Mouse (Mus musculus) layer of hippocampus, postnatal 25 days (tissue): ENCODE results near the gene Dnajc13. TPM values are rescaled to one million over a fixed set of nuclear protein-coding genes. Genes with fewer than 3 reads are reported as not detected.

Source experiments
- DNase-seq, 2 experiments: peaks; one replicate each; pipeline ENCODE4 v3.0.0; 2022; ENCODE audit warnings: mixed read lengths in 2 of 2, low spot score in 1 of 2; ENCODE audit errors: extremely low spot score in 1 of 2
- total RNA-seq, 2 experiments: library from RNA; stranded (reverse); gene quantifications; 2 replicates each; pipeline ENCODE4 v1.2.3; 2021

Gene Dnajc13
- total RNA-seq = 10 to 100 TPM; 55.5 to 69.7 TPM

DNA sequence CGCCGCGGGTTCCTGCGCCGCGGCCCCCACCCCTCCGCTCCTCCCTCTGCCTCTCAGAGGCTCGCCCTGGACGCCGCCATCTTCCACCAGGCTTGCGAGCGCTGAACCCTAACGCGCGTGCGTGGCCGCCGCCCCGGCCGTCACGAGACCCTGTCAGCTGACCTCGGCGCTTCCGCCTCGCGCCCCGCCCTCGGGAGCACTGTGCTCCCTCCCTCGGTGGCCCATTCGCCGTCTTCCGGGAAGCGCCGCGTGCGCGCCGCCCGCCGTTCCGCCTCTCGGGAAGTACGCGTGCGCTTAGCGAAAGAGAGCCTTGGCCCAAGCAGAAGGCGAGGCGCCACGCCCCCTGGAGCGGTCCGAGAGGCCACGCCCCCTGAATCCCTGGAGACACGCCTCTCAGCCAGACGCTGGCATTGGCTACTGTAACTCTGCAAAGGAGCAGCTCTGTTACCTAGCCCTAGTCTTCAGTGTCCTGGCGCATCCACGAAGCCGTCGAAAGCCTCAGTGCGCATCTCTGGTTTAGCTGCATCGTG is at the start of gene Dnajc13:
Gene Dnajc13, minus strand, starts transcription at position 108 of the 530 bp plus-strand sequence.
- peak; percentile 88 to 97 for DNase-seq

DNA sequence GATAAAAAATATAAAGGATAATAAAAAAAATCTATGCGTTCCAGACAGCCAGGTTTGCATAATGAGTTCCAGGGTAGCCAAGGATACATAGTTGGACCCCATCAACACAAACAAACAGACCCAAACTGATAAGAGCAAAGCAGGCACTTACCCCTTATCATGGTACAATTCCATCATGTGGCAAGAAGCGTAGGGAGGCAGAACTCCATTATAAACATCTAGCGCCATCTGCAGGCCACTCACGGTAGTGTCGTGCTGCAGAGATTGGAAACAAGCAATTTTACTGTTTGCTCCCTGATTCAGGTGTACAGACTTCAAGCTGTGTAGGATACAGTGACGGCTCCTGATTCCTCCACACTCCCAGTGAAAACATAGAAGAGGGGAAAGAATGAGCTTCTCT is 44.0 kb upstream of the Dnajc13 start:
- peak; percentile 55 to 93 for DNase-seq

DNA sequence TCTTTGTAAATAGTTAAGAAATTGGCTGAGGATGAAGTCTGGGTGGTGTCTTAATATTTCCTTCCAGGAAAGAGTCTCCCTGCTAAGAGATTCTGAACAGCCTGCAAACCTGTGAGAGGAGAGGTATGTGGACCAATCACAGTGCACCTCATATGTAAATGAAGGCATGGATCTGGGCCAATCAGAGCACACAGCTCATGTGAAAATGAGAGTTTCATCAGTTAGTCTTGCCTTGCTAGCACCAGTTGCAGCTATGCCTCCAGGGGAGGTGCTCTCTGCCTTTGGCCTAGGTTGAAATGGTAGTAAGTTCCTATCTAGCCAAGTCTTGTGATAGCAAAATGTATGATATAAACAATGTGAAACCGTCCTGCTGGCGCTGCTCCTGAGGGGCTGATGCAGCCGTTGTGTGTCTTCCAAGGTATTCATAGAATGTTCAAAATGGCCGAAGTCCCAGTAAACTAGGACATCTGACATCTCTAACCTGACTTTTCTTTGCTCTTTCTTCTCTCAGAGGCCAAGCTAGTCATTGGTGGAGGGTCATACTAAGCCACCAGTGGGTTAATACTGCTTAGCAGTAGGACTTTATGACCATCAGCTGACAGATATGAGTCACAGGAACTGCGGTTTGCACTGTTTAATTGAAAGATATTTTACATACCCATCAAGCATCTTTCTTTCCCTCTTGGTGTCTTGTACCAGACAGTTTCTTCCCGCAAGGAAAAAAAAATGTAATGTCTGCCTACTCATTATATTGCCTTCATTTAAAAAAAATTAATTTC is 42.8 kb upstream of the Dnajc13 start:
- DNase-seq = no peak

DNA sequence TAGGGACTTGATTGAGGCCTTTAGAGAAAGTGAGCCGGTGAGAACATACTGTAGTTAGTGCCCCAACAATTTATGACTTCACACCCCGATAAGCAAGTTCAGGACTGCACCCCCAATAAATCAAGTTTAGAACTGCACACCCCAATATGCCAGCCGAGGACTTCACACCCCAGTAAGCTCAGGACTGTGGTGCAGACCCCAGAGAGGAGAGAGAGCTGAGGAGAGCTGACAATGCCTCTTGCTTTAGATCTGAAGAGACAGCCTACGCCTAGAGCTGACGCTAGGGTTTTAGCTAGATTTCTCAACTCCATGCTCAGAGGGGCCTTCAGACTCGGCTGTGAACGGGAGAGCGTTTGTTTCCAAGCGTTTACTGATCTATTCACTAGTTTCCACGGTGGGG is 42.1 kb upstream of the Dnajc13 start:
- no peak for DNase-seq

DNA sequence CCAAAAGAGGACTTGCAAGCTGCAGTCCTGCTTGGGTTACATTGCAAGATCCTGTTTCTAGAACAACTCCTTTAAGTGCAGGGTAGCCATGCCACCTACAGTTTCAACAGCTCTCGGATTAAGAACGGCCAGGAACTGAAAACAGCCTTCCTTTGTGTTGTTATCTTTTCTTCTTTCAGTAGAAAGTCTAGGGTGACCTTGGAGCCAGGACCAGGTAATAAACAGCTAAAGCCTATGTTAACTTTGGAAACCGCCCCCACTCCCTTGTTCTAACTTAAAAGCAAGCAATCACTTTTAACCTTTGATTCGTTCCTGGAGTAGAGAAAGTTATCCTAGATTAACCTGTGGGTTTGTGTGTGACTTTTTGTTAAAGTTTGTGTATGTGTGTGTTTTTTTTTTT is 41.6 kb upstream of the Dnajc13 start:
- no peak for DNase-seq

DNA sequence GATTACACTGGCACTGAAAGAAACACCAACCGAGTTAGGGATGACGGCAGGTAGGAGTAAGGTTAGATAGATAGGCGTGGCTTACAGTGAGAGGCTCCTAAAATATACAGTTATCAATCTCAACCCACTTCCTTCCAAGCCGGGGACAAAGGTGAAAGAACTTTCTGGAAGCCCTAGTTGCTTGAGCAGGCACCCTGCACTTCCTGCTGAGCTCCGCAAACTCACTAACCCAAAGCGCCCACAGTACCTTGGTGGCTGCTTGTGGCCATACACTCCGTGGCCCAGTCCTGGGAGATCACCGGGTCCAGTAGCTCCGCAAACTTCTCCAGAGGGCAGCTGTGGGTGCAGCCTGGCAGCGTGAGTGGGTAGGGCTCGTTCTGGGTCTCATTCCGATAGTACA is 37.8 kb upstream of the Dnajc13 start:
- no peak for DNase-seq

DNA sequence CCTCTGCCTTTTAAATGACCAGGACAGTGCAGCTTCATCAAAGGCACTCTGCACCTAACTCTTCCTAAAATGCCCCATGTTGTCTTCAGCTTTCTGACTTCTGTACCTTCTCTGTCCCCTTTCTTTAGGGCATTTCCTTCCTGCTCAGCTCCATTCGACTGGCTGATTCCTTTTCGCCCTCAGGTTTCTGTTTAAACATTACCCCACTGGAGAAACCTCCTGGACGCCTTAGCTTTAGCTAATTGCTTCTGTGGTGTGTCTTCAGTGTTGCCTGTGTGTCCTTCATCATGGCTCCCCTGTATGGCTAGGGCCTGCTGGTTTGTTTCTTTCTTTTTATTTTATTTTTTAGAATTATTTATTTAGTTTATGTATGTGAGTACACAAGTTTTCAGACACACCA is 34.3 kb upstream of the Dnajc13 start:
- no peak for DNase-seq

DNA sequence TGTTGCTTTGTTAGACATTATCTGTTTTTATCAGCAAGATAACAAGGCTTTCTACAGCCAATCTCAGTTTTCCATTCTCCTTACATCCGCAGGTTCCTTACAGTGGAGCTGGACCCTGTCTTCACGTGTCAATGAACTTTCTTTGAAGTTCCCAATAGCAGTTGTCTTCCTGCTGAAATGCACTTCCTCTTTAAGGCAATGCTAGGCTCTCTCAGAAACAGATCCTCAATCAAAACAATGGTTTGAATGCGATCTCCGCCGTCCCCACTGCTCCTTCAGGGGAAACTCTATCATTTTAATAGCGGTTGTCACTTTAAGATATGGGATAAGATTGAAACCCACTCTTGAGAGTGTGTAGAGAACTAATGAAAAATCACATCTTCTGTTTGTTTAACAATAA is 22.2 kb upstream of the Dnajc13 start:
- no peak for DNase-seq

DNA sequence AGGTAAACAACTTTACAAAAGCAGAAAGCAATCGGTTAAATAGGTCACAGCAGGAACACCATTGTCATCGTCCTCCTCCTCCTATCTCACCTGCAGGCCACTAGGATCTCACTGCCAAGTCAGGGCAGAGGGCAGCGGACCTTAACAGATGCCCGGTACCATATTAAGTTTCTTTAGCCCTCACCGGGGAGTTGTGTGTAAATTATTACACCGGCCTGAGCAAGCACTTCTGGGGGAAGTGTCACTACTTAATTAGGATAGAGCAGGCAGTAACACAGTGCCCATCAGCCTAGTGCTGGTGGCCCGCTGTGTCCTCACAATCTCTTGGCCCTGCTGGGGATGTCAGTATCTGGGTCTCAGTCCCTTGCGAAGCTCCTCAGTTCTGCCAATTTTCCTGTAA is 19.8 kb upstream of the Dnajc13 start:
- no peak for DNase-seq

DNA sequence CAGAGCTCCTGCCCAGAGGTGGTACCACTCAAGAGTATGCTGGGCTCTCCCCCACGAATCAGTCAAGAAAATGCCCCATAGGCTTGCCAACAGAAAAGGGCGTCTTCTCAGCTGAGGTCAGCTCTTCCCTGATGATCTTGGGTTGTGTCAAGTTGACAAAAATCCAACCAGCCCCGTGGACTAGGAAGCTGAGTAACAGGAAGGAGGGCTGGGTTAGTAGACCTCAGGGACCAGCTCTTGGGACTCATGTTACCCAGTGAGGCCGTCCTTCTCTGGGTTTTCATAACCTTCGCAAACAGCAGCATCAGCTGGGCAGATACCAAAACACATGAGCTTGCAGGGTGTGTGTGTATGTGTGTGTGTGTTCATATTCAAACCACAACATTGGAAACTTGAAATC is 19.0 kb upstream of the Dnajc13 start:
- DNase-seq = no peak

DNA sequence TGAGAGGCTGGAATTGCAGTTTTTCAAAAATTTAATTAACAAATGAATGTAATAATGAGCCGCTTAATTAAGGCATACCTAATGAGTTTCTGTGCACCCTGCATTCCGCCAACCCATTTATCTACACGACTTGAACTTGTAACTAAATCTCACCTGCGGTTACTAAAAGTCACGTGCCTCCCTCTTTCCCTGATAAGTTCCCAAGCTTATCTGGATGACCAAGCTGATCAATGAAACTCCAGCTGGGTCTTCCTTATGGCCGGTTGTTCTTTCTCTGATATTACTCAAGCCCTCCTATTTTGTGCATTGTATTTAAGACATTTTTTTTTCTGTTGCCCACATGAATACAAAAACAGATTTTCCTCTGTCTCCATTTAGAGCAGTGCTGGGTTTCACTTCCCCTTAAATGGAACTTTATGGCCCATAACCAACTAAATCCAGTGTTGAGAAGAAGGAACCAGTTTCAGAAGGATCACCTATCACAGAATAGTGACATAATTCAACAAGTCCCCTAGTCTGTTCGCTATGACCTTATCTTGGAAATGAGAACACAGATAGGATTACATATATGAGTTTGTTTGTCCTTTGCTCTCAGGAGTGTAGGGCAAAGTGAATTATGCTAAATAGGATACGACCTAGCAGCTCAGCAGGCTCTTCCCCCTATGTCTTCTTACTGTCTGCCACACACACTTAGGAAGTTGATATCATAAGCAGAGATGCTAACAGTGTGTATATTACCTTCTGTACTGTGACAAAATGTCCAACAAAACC is 18.2 kb upstream of the Dnajc13 start:
- DNase-seq = no peak

DNA sequence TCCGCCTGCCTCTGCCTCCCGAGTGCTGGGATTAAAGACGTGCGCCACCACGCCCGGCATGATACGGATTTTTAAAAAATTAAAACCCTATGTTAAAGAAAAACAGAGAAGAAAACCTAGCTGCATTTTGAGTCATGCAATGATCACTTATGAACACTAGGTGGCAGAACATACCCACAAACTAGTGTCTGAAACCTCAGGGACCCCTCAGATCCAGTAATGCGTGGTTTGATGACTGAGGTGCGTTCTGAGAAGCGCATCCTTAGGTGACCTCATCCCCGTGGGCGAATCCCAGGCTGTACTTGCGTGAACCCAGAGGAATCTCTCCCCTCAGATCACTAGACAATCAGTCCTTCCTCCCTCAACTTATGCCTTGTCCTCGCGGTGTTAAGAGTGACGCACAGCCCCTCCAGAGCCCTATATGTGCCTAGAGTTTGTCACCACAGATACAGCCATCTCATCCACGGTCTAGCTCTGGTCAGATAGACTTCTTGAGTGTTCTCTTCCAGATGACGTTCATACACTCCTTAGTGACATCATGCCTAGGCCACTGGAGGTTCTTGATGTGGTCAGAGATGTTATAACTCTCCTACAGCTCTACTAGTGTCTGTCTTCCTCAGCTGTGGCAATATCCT is 14.9 kb upstream of the Dnajc13 start:
- DNase-seq = peak; percentile 14 to 18

DNA sequence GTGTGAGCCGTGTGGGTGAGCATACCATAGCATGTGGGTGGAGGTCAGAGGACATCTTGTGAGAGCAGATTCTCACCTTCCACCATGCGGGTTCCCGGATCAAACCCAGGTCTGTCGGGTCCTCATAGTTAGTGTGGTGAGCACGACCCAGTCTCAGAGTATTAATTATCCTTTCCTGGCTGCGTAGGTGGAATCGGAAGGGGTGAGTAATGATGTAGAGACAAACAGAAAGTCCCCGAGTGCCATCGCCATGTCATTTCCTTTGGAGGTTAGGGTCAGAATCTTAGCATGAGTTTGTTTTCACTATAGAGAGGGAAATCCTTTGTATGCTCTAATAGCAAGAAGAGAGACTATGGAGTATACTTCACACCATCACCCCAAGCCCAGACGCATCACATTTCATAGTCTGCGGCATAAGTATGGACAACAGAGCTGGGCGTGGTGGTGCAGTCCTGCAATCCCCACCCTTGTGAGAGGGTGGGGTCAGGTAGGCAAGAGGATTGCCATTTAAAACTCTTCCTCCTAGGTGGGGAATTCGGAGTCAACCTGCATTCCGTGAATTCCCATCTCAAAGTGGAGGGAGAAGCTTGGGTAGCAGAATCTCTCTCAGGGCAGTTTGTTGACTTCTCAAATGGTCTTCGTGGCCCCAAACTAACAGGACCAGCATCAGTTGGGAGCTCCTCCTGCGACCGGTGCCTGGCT is 12.5 kb upstream of the Dnajc13 start:
- no peak for DNase-seq

DNA sequence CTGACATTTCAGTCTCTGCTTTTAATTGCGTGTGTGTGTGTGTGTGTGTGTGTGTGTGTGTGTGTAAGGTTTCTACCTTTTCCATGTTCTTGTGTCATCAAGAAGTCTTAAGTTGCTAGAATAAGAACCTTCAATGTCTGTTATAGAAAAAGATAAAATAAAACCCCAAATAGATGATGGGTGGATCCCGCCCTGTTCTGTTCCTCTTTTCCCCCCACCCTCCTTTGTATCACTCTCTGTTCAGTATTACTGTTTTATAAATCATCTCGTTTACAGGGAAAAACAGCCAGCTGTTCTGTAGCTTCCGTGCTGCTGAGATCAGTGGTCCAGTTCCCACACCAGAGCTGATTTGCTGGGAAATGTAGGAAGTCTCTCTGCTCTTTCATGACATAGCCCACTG is 9.3 kb upstream of the Dnajc13 start:
- no peak for DNase-seq

DNA sequence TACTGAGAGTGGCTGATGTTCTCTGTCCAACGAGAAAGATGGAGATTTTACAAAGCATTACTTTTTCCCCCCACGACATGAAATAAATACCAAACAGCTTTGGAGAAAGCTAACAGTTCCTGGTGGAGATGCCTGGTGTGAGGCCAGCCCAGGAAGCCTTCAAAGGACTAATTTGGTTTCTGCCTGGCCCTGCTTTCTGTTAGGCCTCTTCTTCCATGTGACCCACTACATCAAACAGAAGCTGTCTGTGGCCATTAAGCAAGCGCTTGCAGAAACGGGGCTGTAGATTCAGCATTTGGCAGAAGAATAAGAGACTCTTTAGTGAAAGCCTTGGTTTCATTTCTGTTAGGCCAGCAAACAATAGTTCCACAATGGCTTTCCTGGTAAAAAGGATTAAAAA is 8.9 kb upstream of the Dnajc13 start:
- no peak for DNase-seq

DNA sequence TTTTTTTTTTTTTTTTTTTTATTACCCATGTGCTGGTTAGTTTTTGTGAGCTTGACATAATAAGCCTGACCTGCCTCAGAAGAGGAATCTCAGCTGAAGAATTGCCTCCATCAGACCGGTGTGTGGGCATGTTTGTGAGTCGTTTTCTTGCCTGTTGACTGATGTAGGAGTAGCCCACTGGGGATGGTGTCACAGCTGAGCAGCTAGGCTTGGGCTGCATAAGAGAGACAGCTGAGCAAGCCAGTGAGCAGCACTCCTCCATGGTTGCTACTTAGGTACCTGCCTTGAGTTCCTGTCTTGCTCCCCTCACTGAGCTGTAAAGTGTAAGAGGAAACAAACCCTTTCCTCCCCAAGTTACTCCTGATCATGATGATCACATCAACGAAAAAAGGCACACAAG is 7.2 kb upstream of the Dnajc13 start:
- DNase-seq = no peak

DNA sequence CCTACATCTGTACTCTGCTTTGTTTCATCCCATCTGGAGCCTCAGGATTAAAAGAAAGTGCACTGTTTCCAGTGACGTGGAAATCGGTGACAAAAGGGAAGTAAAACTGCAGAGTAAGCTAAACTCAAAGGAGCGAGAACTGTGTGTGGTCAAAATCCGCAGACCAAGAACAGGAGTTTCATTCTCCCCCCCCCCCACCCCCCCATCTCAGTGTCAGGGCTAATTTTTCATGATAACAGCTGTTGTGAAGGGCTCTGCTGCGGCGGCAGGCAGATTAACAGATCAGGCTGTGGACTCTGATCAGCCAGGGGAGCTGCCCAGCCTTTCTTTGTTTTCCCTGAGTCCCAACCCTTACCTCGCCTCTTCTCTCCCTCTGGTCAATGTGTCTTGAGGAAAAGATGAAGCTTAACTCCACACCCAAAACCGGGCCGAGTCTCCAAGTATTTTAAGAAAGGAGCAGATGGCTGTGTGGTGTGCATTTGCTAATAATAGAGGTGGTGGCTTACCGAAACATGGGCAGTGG is 6.7 kb upstream of the Dnajc13 start:
- DNase-seq = no peak

DNA sequence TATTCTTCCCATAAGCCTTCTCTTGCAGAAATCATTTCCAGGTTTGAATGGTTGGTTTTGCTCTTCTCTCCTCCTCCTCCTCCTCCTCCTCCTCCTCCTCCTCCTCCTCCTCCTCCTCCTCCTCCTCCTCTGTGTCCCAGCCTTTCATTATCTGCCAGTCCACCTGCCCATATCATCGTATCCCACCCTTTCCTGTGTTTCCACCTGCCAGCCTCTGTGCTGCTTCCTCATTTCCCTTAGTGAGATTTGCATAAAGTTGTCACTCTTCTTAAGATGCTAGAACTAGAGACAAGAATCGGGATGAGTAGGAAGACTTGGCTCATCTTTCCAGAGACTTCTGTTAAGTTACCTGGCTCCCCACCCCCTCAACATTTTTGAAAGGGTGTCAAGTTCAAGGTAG is 1.8 kb upstream of the Dnajc13 start:
- DNase-seq = no peak

DNA sequence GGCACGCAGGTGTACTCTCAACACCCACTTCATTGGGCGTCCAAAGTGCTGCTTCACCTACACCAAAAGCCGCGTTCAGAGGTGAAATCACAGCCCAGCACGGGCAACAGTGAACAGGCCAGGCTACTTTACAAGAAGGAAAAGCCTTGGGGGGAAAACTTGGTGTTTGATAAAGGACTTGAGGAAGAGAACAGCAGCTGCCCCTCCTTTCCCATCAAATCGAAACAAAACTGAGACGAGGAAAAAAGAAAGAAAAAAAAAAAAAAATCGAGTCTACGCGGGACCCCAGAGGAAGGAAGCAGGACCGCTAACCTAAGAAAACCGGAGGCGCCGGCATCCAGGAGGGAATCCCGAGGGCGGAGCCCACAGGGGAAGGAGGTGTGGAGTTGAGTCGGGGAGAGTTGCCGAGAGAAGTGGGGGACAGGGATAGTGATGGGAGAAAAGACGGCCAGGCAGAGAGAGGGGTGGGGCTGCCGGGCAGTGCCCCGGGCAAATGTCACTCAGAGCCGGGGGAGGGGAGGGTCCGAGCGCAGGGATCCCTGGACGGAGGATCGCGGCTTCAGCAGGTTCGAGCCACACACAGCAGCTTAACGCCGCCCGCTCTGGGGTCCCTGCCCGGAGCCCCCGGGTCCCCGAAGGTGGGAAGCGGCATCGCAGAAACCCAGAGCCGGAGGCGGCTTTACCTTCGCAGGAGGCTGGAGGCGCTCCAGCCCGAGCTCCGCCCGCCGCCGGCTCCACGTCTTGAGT is 541 bp downstream of the Dnajc13 start:
- DNase-seq = peak in 1 of 2 experiments; percentile 13

DNA sequence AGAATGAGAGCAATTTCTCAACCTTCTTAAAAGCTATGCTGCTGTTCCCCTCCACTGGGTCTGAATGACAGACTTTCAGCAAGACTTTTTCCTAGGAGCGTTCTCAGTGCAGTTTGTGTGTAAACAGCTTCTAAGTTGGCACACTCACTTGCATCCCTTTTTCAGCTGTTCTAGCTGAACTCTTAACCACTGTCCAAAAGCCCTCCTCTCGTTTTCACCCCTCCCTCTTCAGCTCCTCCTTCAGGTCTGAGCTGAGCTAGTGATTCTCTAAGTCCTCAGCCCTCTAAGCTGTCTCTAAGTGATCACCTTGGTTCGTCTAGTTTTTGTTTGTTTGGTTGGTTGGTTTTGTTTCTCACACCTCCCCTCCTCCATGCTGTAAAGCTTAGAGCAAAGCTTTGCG is 2.4 kb downstream of the Dnajc13 start:
- DNase-seq = no peak
